Mouse (Mus musculus): Measurements from ENCODE around the gene Tmtc3. TPM values are rescaled to one million over a fixed set of nuclear protein-coding genes. Genes with fewer than 3 reads are reported as not detected.

Tmtc3 gene
- 19.2 and 20.4 TPM in 2 replicates for polyA plus RNA-seq (2016; fragmentation: Nextera tagmentation; extraction: Ambion mirVana)

DNA sequence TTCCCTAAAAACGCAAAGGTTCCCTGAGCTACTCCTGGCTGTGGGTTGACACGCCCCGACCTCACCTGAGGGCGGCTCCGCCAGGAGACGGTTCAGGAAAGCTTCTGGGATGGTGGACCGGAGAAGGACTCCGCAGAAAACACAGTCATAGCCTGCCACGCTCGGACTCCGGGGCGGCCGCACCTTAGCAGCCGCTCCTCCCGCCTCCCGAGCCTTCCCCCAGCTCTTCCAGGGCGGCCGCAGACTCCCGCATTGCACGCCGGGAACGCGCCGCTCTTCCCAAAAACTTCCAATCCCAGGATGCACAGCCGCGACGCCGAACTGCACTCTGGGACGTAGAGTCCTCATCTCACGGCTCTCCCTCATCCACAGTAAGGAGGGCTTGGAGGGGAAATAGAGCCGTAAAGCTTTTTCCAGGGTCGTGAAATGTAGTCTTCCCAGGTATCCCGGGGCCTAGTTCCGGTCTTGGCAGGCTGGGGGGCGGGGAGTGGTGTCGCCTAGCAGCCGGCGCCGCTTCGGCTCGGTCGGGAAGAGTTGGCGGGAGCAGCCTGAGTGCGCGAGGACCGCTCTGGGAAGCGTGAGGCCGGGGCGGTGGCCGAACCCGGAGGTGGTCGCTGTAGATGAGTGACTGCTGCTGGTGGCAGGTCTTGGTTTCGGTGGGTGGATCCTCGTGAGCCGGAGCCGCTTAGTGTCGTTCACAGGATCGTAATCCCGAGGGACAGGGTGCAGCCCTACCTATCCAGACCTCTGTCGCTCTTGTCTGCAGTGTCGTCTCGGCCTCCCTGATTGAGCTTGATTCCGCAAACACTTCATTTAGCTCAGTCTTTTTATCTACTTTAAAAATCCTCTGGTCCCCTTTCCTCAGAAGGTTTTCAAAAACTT is at the start of gene Tmtc3, which contains the start of gene Cep290:
Gene Tmtc3, minus strand, starts transcription at position 254 of the 882 bp plus-strand sequence.
Gene Cep290, plus strand, starts transcription at position 462 of the 882 bp plus-strand sequence.
- H3K4me1 ChIP-seq, result 0 out of 2 replicates have a peak, but pooled peaks cover 4% of the 10 kb centered on the region
- H3K4me3 ChIP-seq, result peak within 1 kb of the TSS; percentile 83
- peak within 1 kb of the TSS; percentile 85 for H3K9ac ChIP-seq
- peak within 1 kb of the TSS; percentile 74; the same call in 1 of the 2 replicates for H3K27ac ChIP-seq
- peak within 1 kb of the TSS; percentile 80 for H3K4me2 ChIP-seq (replicated peaks)
- no peaks in the 10 kb centered on the region for H3K9me3 ChIP-seq (replicated peaks)
- ATAC-seq (ENCODE audit: low FRiP score), result peak; percentile 99
- no peaks in the 10 kb centered on the region for H3K27me3 ChIP-seq
- no peaks in the 10 kb centered on the region for H3K36me3 ChIP-seq
- WGBS, result under 1% methylated on average over 63 of the region's 63 CpGs

DNA sequence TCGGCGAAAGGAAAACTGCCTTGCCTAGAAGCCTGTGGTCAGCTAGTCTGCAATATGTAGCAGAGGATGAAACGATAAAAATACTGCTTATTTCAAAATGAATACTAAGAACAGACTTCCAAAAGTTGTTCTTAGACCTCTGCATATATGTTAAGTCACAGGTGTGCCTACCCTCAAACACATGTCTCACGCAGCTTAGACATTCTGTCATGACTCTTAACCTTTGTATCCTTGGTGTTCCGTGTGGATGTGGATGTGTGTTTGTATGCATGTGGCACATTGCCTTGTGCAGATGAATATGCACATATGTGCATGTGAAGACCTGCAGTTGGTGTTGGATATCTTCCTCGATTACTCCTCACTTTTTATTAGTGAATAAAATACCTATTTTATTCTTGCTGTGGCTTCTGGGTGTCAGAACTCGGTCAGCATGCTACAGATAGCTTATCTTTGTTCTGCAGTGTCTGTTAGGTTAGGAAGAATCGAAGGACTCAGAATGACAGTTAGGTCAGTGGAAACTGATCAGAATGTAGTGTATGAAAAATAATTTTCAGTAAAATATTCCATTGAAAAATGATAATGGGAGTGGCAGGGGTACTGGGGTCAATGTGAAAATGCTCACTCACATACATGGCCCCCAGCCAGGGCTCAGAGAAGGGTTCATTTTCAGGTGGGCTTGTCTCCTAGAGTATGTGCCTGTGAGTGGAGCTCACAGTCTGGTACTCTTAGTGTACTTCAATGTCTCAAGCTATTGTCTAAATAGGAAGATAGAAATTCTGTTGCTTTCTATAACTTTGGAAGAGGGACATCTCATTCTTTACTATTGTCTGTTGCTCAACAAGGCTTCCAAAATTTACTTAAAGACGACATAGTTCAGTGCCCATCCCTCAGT is 37.6 kb upstream of the Tmtc3 start:
- no peak for ATAC-seq (ENCODE audit: low FRiP score)
- H3K9ac ChIP-seq, result no peak overlapping the region
- 91% methylated on average over 9 of the region's 9 CpGs for WGBS
- peaks cover 7% of the 10 kb centered on the region; the same call in 1 of the 2 replicates for H3K36me3 ChIP-seq
- no peak overlapping the region for H3K4me2 ChIP-seq (replicated peaks)
- no peaks in the 10 kb centered on the region for H3K9me3 ChIP-seq (replicated peaks)
- no peaks in the 10 kb centered on the region for H3K27me3 ChIP-seq
- H3K27ac ChIP-seq, result no peak overlapping the region
- H3K4me3 ChIP-seq, result no peak overlapping the region
- H3K4me1 ChIP-seq, result no peaks in the 10 kb centered on the region

DNA sequence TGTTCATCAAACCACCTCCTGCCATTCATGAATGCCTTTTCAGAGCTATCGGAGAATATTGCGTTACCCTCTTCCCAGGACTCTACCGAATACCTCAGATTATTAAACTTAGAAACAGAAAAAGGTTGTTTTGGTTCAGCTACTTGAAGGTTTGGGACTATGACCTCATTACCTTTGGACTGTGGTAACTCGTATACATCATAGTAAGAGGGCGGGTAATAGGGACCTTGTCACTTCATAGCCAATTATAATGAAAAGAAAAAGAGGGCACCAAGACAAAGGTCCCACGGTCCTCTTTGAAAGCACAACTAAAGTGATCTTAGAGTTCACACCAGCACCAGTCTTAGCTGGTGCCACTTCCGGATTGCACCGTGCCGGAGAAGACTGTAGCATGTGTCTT is 35.2 kb upstream of the Tmtc3 start:
- ATAC-seq (ENCODE audit: low FRiP score), result no peak
- Histone ChIP-seq H3K27ac (no peak overlapping the region), H3K36me3 (peaks cover 18% of the 10 kb centered on the region; the same call in 1 of the 2 replicates), H3K4me1 (no peaks in the 10 kb centered on the region), H3K4me2 (replicated peaks) (no peak overlapping the region), H3K9ac (no peak overlapping the region), H3K9me3 (replicated peaks) (no peaks in the 10 kb centered on the region), H3K4me3 (no peak overlapping the region), H3K27me3 (no peaks in the 10 kb centered on the region)
- 87% methylated on average over 9 of the region's 9 CpGs for WGBS

DNA sequence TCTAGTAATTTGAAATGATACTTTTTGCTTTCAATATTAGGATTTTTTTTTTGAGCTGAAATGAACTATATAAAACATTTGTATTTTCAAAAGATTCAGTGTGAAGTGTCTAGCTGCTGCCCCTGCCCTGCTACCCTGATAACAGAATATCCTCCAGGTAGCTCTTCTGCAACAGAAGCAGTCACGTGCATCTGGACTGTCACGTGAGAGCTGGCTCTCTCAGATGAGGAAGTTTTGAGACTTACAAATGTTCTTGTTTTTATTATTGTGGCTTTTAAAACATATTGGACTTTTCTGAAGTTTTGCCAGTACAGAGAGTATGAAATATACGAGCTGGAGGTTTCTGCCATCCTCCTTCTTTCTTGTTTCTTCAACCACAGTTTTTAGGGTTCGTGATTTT is 34.5 kb upstream of the Tmtc3 start:
- H3K9me3 ChIP-seq (replicated peaks), result no peaks in the 10 kb centered on the region
- ATAC-seq (ENCODE audit: low FRiP score), result no peak
- WGBS, result 90% methylated on average over 4 of the region's 4 CpGs
- no peak overlapping the region for H3K4me3 ChIP-seq
- no peaks in the 10 kb centered on the region for H3K27me3 ChIP-seq
- no peaks in the 10 kb centered on the region for H3K4me1 ChIP-seq
- H3K36me3 ChIP-seq, result peaks cover 18% of the 10 kb centered on the region; the same call in 1 of the 2 replicates
- H3K4me2 ChIP-seq (replicated peaks), result no peak overlapping the region
- no peak overlapping the region for H3K9ac ChIP-seq
- no peak overlapping the region for H3K27ac ChIP-seq

DNA sequence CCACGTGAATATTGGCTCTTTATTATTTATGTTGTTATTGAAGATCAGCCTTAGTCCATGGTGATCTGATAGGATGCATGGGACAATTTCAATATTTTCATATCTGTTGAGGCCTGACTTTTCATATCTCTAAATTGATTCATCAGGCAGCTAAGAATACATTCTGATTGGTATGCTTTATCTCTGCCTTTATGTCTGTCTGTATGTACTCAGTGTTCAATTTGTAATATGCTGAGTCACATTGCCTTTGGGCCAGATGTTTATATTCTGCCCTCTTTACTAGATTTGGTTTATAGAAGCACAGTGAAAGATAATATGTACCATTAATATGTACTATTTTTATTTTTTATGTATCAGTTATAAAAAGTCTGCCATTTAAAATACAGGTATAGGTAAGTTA is 21.0 kb upstream of the Tmtc3 start:
- ATAC-seq (ENCODE audit: low FRiP score), result no peak
- Histone ChIP-seq H3K4me2 (replicated peaks) (no peak overlapping the region), H3K9me3 (replicated peaks) (no peaks in the 10 kb centered on the region), H3K9ac (no peak overlapping the region), H3K4me3 (no peak overlapping the region), H3K4me1 (no peaks in the 10 kb centered on the region), H3K27ac (no peak overlapping the region), H3K27me3 (no peaks in the 10 kb centered on the region), H3K36me3 (peaks cover 13% of the 10 kb centered on the region; the same call in 1 of the 2 replicates)
- 91% methylated on average over 1 of the region's 1 CpGs for WGBS

DNA sequence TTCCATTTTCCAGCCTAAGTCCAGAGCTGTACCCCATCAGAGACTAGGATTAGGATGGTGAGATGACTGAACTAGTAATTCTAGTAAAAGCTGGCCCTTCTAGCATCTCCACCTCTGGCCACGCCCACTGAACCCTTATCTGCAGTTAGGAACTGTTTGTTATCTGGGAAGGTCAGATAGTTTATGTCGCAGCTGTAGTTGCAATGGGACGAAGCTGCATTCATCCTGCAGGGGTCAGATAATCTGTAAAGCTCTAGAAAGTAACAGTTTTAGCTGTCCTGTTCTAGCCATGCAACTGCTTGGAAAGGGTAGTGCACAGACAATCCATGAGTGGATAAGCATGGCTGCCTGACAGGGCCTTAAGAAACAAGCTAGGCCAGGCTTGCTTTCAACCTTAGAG is 11.2 kb upstream of the Tmtc3 start:
- no peak overlapping the region for H3K27ac ChIP-seq
- H3K4me1 ChIP-seq, result no peaks in the 10 kb centered on the region
- no peak overlapping the region for H3K4me3 ChIP-seq
- H3K9me3 ChIP-seq (replicated peaks), result no peaks in the 10 kb centered on the region
- H3K4me2 ChIP-seq (replicated peaks), result no peak overlapping the region
- ATAC-seq (ENCODE audit: low FRiP score), result no peak
- no peaks in the 10 kb centered on the region for H3K27me3 ChIP-seq
- WGBS, result 91% methylated on average over 3 of the region's 3 CpGs
- peaks cover 32% of the 10 kb centered on the region for H3K36me3 ChIP-seq
- H3K9ac ChIP-seq, result no peak overlapping the region

DNA sequence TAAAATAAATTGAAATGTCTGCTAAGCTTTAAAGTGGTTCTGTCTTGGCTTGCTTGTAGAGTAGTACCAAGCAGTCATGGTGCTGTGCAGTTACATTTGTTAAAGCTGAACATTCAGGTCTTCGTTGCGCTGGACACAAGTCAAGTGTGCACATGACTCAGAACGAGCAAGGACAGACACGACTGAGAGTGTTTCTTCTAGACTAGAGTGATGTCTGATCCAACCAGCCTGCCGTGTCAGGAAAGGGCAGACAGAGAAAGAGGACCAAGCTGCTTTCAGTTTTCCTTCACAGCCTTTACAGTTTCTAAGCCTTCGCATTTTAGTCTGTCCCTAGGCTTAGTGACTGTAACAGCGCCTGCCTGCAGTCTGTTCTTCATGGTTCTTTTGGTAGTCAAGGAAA is 4.8 kb upstream of the Tmtc3 start:
- no peak overlapping the region for H3K4me2 ChIP-seq (replicated peaks)
- H3K27me3 ChIP-seq, result no peaks in the 10 kb centered on the region
- H3K27ac ChIP-seq, result no peak overlapping the region
- no peak overlapping the region for H3K9ac ChIP-seq
- 0 out of 2 replicates have a peak, but pooled peaks cover 4% of the 10 kb centered on the region for H3K4me1 ChIP-seq
- peaks cover 19% of the 10 kb centered on the region for H3K36me3 ChIP-seq
- H3K9me3 ChIP-seq (replicated peaks), result no peaks in the 10 kb centered on the region
- no peak overlapping the region for H3K4me3 ChIP-seq
- 93% methylated on average over 7 of the region's 7 CpGs for WGBS
- ATAC-seq (ENCODE audit: low FRiP score), result no peak

DNA sequence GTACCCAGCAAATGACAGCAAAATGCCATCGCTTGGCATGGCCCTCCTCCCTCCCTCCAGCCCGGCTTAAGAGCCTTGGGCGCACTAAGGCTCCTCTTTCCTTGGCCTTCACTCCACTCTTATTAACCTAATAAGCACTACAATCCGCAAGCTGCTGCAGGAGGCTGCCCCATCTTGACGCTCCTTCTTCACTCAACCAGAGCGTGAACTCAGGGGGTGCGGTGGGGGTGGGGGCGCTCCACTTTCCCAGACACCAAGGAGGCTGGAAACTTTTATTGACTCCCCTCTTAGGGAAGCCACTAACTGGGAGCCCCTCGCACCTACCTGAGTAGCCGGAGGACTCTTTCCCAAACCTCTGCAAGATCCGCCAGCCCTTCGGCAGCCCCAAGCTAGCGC is 451 bp downstream of the Tmtc3 start:
- H3K36me3 ChIP-seq, result no peaks in the 10 kb centered on the region
- peak overlapping the region; percentile 74; the same call in 1 of the 2 replicates for H3K27ac ChIP-seq
- peak overlapping the region; percentile 83 for H3K4me3 ChIP-seq
- 0 out of 2 replicates have a peak, but pooled peaks cover 4% of the 10 kb centered on the region for H3K4me1 ChIP-seq
- 0% methylated on average over 13 of the region's 13 CpGs for WGBS
- H3K4me2 ChIP-seq (replicated peaks), result peak overlapping the region; percentile 80
- ATAC-seq (ENCODE audit: low FRiP score), result no peak; the same call in none of the 2 replicates
- no peaks in the 10 kb centered on the region for H3K9me3 ChIP-seq (replicated peaks)
- H3K27me3 ChIP-seq, result no peaks in the 10 kb centered on the region
- peak overlapping the region; percentile 85 for H3K9ac ChIP-seq

DNA sequence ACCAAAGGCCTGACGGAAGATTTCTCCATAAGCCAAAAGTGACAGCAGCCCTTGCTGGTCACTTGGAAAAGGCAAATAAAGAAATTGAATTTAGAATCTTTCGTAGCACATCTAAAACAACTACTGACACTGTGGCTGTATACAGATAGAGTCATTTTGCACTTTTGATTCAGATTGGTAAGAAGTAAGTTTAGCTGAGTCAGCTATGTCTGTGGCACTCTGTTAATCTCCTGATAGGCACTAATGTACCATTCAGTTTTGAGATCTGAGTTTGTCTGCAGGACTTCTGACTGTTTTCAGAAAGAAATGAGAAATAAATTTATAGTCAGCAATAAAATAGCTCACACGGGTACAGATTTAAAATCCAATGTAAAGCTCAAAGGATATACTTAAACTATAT is 7.6 kb downstream of the Tmtc3 start:
- Histone ChIP-seq H3K4me1 (no peaks in the 10 kb centered on the region), H3K27ac (no peak overlapping the region), H3K36me3 (peaks cover 12% of the 10 kb centered on the region), H3K4me3 (no peak overlapping the region), H3K27me3 (no peaks in the 10 kb centered on the region), H3K4me2 (replicated peaks) (no peak overlapping the region), H3K9me3 (replicated peaks) (no peaks in the 10 kb centered on the region), H3K9ac (no peak overlapping the region)
- 95% methylated on average over 3 of the region's 3 CpGs for WGBS
- ATAC-seq (ENCODE audit: low FRiP score), result no peak

DNA sequence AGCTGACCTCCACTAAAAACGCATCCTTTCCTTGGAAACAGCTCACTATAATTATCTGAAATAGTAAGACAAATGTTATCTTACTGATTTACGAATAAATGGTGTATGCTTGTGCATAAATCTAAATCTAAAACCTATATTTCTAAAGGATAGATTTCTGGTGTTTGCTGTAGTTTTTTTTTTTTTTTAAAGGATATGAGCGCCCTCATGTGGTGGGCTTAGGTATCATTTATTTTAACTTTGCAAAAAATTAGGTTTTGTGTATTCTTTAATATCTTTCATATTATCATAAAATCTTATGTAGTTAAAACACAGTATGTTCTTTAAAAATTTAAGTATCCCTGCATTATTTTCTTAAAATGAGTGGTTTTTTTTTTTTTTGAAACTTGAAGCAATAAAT is 12.1 kb downstream of the Tmtc3 start:
- Histone ChIP-seq H3K27ac (no peak overlapping the region), H3K36me3 (peaks cover 22% of the 10 kb centered on the region), H3K9me3 (replicated peaks) (no peaks in the 10 kb centered on the region), H3K4me2 (replicated peaks) (no peak overlapping the region), H3K4me1 (no peaks in the 10 kb centered on the region), H3K9ac (no peak overlapping the region), H3K4me3 (no peak overlapping the region), H3K27me3 (no peaks in the 10 kb centered on the region)
- ATAC-seq (ENCODE audit: low FRiP score), result no peak
- WGBS, result 59% methylated on average over 3 of the region's 3 CpGs

DNA sequence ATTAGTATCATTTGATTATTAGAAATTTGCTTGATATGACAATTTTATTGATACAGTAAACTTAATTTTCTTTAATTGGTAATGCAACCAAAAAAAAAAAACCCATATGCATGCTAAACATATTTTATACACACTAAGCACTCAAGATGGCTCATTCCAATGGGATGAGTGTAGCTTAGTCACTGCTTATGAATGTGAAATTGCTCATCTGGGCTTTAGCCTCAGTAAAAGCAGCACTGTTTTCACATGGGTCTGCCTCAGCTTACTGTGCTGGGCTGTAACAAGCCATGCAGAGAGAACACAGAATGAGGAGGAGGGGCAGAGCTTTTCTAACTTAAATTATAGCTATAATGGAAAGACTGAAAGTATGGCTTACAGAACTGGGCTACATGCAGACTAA is 26.6 kb downstream of the Tmtc3 start:
- no peaks in the 10 kb centered on the region for H3K4me1 ChIP-seq
- H3K9me3 ChIP-seq (replicated peaks), result no peaks in the 10 kb centered on the region
- no peak overlapping the region for H3K4me2 ChIP-seq (replicated peaks)
- H3K27me3 ChIP-seq, result no peaks in the 10 kb centered on the region
- no peak for ATAC-seq (ENCODE audit: low FRiP score)
- peaks cover 26% of the 10 kb centered on the region for H3K36me3 ChIP-seq
- H3K4me3 ChIP-seq, result no peak overlapping the region
- no peak overlapping the region for H3K27ac ChIP-seq
- no peak overlapping the region for H3K9ac ChIP-seq

DNA sequence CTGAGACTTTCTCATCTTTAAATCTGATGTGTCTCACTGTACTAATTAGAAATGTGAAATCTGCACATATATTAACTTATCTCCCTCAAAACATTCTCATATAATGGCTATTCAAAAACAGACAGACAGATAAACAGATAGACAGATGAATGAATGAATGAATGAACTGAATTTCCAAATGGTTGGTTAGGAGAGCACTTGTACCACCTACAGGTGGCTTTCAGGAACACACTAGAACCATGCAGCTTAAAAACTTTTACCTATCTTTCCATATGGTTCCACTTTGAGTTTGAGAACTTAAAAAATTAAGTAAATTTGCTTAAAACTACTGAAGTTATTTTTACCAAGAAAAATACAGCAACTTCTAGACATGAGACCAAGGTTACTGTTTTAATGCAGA is 37.8 kb downstream of the Tmtc3 start:
- ATAC-seq (ENCODE audit: low FRiP score), result no peak
- Histone ChIP-seq H3K27ac (no peak overlapping the region), H3K4me3 (no peak overlapping the region)

More for the DNA sequence above, 37.8 kb downstream of the Tmtc3 start:
- Histone ChIP-seq H3K27me3 (no peaks in the 10 kb centered on the region), H3K4me1 (no peaks in the 10 kb centered on the region), H3K9me3 (replicated peaks) (no peaks in the 10 kb centered on the region), H3K4me2 (replicated peaks) (no peak overlapping the region), H3K9ac (no peak overlapping the region), H3K36me3 (peaks cover 20% of the 10 kb centered on the region)
